Mouse (Mus musculus): ENCODE measurements around the gene Triap1.
"Not testable (repeated sequence)": the region's sequence is repeated elsewhere in the genome, so short reads cannot be mapped to it uniquely, and the experiment has no call there.

Gene Triap1

DNA sequence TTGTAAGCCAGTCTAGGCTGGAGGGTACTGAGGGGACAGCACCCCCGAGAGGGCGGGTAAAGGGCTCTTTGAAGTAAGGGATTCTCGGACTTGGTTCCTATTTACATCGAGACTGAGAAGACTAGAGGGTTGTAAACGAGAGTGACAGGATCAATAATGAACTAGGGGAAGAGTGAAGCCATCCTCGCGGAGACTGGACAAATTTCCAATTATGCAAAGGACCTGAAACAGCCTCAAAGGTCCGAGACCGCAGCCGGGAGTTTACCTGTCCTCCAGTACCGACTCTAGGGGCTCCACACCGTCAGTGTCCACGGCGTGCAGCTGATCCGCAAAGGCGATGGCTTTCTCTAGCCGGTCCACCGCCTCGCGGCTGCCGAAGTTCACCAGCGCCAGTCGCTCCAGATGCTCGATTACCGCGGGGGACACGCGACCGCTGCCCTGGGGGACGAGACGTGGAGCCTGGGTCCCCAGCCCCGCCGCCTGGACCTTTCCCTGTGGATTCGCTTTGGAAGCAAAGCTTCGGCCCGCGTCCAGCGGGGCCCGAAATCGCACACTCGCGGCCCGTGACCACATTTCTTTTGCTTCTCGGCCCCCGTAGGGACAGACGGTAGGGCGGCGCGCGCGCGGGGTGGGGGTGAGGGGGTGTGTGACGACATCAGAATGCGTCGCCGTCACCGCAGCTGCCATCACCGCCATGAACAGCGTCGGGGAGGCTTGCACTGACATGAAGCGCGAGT lies at the start of gene Triap1, which contains the start of gene Gatc:
Triap1 (plus strand) TSS at position 649 of the 737 bp plus-strand sequence.
Gatc (minus strand) TSS at position 602 of the 737 bp plus-strand sequence.
- peak; percentile 92 for DNase-seq (ENCODE audit: low read depth)

GRCm38 (mm10) chr5:115294173-115294572 lies 46.9 kb upstream of the Triap1 start:
- no peak for DNase-seq (ENCODE audit: low read depth)

GRCm38 (mm10) chr5:115296347-115296746 lies 44.7 kb upstream of the Triap1 start:
- no peak for DNase-seq (ENCODE audit: low read depth)

DNA sequence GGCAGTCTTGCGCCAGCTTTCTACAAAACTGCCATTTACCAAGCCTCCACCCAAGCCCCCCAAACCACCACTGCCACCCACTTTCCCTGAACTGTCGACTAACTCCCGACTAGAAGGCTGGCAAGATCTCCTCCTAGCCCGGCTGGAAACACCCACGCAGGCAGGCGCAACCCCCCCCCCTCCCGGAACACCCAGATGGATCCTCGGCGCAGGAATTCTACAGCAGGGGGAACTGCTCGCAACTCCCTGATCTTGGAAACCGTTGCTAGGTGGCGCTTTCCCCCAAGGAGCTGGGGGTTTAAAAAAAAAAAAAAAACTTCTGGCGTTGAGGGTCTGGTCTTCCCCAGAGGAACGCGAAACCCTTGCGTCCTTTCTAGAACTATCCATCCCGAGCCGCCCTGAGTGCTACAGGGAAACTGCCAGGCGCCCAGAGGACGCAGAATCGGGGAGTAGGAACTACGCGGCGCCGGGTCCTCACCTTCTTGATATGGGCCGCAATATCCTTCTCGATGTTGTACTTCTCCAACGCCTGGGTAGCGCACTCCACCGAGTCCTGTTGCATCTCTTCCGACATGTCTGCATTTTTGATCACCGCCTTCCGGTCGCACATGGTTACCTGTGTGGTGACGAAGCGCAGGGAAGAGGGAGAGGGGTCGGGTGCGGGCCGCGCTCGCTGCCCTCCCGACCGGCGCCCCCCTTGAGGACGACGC lies 40.8 kb upstream of the Triap1 start:
- peak; percentile 79 for DNase-seq (ENCODE audit: low read depth)

DNA sequence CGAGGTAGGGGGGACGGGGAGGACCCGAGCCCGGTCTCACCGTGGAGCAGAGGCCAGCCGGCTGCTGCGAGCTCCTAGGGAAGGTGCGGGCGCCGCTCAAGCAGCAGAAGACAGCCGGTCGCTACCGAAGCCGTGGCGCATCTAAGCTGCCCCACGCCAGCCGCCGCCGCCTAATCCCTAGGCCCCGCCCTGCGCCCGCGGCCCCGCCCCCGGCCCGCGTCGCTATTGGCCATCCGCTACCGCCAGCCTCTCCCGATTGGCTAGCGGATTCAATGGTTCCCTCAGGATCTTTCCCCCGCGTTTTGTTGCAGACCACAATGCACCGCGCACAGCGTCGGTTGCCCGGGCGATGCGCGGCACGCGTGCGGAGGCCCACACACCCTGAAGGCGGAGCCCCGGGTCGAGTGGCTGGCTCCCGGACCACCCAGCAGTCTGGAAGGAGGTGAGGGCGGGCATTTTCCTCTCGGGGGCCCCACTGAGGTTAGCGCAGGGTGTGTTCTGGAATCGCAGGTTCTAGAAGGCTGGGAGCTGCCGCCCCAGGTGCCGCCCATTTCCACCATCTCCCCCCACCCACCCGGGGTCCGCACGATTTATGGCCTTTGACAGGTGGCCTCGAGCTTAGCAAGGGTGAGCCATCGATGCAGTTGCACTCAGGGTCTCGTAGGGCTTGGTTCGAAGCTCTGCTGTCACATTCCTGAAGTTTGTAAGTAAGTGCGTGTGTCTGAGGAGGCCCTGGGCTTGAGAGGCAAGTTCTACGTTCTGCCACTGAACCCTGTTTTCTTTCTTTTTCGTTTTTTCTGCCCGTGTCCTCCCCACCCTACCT lies 40.0 kb upstream of the Triap1 start, which contains the start of gene Dynll1:
Dynll1 (minus strand) TSS at position 208 of the 823 bp plus-strand sequence.
- DNase-seq (ENCODE audit: low read depth), result peak; percentile 100

- DNase-seq (ENCODE audit: low read depth), result no peak
These were observed 39.4 kb upstream of the Triap1 start for GRCm38 (mm10) chr5:115301615-115302014.

DNA sequence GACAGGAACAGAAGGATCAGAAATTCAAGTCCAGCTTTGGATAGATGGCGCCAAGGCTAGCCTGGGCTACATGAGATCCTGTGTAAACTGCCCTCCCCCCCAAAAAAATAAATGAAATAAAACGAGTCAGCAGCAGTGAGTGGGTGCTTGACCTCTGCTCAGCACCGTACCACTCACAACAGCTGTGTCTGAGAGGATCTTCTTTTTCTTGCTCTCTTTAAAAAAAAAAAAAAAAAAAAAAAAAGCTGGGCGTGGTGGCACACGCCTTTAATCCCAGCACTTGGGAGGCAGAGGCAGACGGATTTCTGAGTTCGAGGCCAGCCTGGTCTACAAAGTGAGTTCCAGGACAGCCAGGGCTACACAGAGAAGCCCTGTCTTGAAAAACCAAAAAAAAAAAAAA lies 38.8 kb upstream of the Triap1 start:
- not testable (repeated sequence) for DNase-seq (ENCODE audit: low read depth)

DNA sequence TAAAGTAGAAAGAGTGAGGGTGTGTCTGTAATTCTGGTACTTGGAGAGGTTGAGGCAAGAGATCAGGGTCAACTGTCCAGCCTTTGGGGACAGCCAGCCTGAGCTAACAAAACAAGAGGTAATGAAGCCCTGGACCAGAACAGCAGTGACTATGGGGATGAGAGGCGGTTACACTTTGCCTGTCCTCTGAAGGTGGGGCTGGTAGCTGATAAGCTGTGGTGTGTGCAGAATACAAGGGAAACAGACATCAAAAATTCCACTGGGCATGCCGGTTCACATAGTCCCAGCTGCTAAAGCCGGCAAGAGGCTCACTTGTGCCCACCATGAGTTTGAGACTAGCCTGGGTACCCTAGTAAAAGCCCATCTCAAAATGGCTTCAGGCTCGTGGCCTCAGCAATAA lies 28.7 kb upstream of the Triap1 start:
- DNase-seq (ENCODE audit: low read depth), result no peak

GRCm38 (mm10) chr5:115312816-115313667 lies 28.0 kb upstream of the Triap1 start:
- DNase-seq (ENCODE audit: low read depth), result no peak

DNA sequence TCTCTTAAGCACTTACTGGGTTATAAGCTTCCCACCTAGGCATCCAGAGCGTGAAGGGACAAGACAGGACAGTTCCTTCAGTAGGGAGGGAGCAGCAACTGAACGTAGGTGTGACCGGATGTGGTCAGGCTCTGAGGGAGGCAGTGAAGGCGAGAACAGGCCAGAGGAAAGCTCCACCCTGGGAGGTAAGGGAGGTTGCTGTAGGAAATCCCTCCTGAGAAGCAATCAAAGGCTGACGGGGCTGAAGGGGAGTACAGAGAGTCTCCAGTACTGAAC lies 27.4 kb upstream of the Triap1 start:
- DNase-seq (ENCODE audit: low read depth), result peak; percentile 56

DNA sequence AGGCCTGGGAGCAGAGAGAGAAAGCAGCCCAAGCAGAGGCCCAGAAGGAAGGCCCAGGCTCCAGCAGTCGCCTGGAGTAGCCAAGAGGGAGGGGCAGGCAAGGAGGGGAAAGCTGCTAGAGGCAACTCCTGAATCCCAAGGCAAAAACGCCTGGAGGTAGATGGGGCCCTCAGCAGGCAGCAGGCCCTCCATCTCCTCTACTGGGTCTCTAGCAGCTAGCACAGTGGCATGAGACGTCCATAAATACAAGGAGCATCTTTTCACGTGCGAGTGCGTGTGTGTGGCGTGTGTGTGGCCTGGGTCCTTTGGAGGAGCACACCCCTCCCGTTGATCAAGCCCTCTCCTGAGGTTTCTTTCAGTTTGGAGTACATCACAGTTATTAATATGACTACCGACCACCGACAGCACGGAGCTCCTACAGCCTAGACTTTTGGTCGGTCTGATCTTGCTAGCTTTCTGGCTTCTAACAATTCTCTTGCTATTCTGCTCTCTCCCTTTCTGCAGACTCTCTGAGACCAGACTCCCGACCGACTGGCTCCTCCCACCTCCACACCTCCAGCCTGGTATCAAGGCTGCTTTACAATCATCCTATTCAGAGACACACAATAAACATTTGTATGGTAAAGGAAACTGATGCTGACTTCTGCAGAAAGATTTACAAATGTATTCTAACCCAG lies 23.9 kb upstream of the Triap1 start:
- no peak for DNase-seq (ENCODE audit: low read depth)

DNA sequence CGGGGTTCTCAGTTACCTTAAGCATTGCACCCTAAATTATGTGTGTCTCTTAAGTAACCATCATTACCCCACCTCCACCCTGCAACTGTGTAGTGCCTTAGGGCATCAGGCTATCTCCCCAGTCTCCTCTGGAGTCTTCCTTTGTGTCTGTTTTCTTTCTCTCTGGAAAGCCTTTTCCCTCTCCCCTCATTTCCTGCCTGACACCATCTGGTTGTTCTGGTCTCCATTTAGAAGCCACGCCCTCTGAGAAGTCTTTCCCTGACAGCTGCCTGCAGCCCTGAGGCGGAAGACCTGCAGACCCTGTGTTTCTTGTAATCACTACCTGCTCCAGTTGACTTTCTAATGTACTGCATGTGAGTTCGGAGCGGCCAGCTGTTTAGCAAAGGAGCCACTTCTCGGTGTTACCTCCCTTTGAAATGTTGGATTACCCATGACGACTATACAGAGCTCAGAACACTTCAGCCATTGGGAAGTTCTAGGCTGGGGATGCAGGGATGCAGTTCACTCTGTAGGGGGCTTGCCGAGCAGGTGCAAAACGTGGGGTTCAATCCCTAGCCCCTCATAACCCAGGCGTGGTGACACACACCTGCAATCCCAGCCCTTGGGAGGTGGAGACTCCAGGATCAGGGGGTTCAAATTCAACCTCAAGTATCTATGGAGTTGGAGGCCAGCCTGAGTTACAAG lies 23.2 kb upstream of the Triap1 start:
- DNase-seq (ENCODE audit: low read depth), result peak; percentile 44

DNA sequence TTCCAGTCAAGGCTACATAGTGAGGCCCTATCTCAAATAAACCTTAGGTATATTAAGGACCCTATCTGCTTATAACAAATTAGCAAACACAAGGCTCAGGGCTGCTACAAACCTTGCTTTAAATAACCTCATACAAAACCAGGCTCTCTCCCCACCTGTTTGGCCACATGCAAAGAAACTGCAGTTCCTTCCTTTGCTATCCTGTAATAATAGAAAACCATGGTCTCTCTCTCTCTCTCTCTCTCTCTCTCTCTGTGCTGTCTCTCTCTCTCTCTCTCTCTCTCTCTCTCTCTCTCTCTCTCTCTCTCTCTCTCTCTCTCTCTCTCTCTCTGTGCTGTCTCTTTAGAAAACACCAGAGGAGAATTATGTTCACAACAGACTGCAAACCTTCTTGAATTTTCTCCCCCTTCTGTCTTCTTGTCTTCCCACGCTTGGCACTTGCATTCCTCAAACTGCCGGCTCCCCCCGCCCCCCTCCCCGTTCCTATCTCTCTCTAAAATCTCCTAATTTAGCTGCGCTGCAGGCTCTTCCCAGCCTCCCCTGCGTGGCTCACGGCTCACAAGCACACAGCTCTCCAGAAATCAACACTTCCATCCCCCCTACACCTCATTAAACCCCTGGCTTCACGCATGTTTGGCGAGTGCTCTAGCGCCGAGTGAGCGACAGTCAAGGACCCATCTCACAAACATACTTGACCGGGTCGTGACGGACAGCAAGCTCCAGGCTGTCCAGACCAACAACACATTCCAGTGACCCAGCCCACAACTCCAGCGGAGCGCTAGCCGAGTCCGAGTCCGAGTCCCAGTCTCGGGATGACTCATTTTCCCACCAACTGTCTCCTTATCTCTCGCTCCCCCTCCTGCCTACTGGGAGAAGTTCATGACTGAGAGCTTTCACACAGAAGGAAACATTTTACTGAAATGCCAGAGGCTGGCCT lies 21.8 kb upstream of the Triap1 start:
- DNase-seq (ENCODE audit: low read depth), result peak; percentile 63

DNA sequence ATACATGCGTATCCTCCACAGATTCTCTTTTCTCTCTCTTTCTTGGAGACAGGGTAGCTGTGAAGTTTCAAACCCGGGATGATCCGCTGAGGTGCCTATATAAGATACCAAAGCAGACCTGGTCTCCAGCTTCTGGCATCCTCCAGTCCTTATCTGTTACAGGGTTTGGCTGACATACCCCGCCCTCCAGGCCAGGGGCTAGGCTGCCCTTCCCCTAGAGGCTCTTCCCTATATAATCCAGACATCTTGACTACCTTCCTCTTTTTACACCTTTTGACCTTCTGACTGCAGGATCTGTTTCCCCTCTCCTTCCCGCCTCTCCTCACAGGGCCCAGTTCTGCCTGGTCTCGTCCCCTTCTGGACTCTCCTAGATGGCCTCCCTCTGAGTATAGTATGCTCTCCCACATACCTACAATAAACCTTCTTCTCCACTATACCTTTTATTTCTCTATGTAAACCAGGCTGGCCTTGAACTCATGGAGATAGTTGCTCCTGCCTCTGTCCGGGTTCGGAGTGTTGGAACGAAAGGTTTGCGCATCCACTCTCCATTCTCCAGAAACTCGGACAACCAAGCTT lies 14.7 kb upstream of the Triap1 start:
- no peak for DNase-seq (ENCODE audit: low read depth)

GRCm38 (mm10) chr5:115326875-115327609 lies 14.0 kb upstream of the Triap1 start, which contains the start of gene Srsf9:
Srsf9 (plus strand) TSS chr5:115327177.
- peak; percentile 97 for DNase-seq (ENCODE audit: low read depth)

GRCm38 (mm10) chr5:115327610-115328548 lies 13.1 kb upstream of the Triap1 start:
- DNase-seq (ENCODE audit: low read depth), result peak; percentile 51

GRCm38 (mm10) chr5:115330955-115331354 lies 10.1 kb upstream of the Triap1 start:
- no peak for DNase-seq (ENCODE audit: low read depth)

Data from induced T-regulatory cell, adult 2 months (primary cell).